Mouse (Mus musculus) cerebellum, adult 11-12 months (tissue): Measurements from ENCODE around the gene Ppp1r2.

Source experiments
- DNase-seq: peaks from one replicate; pipeline ENCODE4 v3.0.0; 2022

The Ppp1r2 gene

DNA sequence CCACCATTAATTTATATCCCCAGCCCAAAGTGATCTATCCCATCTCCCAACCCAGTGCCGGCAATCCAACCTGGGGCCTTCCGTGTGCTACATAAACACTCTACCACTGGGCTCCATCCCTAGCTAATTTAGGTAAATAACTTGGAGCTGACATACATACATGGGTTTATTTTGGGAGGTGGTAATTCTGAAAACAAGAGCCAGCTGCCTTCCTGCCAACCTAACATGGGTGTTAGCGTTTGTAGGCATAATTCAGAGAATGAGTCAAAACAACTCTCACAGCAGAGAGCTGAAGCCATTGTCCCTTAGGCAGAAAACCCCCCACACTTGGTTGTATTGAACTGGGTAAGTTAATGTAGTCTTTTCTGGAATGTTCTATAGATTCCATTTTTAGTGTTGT is 12.6 kb upstream of the Ppp1r2 start:
- no peak for DNase-seq

DNA sequence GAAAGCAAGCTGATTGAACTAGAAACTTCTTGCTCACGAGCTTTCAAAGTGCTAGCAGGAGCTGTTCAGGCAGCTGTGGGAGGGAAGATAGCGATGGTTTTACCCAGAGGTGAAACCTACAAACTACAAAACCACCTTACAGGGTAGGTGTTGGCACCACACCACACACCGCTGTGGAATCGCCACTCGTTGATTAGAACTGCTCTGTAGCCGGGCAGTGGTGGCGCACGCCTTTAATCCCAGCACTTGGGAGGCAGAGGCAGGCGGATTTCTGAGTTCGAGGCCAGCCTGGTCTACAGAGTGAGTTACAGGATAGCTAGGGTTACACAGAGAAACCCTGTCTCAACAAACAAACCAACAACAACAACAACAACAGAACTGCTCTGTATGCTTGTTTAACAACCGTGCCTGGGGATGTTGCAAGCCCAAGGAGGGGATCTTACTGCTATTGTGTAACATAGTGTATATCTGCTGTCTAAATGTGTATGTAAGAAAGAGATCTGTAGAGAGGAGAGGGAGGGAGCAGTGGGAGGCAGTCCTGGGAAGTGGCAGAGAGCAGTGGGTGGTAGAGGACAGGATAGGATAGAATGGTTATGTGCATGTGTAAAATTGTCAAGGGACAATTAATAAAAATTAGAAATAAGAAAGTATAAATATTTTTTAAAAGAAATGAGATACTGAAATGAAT is 11.9 kb upstream of the Ppp1r2 start:
- DNase-seq, result no peak

DNA sequence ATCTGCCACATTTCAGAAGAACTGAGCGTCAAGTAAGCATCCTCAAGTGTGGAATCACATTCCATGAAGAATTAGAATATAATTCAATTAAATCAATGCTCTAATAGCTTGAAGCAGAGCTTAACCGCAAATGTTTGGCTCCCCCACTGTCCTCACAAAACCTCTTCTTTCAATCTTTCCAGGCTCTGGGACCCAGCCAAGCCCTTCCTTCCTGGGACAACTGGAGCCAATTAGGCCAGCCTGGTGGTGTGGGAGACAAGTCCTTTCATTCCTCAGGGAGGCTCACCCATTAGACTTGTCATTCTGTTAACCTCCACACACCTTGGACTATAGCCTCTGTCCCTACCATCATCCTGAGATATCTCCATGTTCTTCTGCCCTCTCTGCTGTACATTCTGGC is 6.9 kb upstream of the Ppp1r2 start:
- no peak for DNase-seq

DNA sequence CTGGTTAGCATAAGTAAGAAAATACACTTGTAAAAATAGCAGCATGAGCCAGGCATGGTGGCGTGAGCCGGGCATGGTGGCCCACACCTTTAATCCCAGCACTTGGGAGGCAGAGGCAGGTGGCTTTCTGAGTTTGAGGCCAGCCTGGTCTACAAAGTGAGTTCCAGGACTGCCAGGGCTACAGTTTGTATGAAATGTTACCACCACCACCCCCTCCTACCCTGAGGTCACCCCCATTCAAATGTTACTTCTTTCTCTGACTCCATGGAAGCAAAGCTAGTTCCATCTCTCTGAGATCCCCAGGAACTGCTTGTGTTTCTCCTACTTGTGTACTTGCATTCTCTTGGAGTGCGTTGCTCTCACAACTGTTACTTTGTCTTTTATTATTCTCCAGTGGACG is 5.1 kb upstream of the Ppp1r2 start:
- no peak for DNase-seq

DNA sequence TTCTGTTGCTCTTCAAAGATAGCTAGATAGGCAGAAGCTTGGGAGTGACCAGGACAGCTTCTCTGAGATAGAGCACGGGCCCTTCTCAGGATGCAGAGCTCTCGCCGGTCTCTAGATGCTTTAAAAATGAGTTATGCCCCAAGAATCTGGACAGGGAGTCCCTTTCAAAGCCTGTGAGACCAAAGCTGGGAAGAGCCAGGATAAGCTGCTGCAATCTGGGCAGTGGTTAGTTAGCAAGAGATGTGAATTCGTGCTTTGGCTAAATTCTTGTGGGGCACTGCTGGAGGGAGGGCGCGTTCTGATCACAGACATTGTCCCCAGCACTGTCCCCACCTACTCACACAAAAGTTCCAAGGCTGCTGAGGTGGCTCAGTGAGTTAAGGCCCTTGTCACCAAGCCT is 3.5 kb upstream of the Ppp1r2 start:
- DNase-seq, result no peak

DNA sequence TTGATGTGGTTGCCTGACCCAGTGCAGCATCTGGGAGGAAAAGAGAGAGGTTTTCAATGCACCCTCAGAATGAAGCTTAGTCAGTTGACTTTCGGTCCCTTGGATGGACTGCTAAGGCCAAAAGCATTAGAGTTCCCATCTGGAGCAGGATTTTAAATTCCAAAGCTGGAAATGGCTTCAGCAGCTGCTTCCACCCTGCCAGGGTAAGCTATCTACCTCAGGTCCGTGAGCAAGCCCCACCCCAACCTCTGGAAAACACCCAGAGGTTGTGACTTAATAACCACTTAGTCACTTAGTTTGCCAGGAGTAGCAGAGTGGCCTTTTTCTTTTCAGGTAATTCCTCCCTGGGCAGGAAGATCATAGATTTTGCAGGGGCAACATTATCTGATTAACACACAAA is 3.0 kb upstream of the Ppp1r2 start:
- no peak for DNase-seq

DNA sequence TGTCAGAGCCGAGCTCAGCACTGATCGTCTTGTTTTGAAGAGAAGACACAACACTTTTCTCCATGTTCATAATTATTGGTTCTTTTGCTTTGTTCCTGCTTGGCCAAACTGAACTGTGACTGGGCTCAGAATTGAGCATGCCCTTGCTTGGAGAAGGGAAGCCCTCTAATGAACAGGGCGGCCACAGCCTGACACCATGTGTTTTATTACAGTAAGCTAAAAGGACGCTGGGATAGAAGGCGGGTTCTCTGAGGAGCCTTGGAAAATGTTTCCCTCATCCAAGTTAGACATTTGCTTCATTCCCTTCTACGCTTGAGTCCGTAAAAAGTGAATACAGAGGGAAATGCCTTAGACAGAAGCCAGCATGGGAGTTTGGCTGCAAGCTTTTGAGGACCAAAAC is 1.9 kb upstream of the Ppp1r2 start:
- DNase-seq, result no peak

DNA sequence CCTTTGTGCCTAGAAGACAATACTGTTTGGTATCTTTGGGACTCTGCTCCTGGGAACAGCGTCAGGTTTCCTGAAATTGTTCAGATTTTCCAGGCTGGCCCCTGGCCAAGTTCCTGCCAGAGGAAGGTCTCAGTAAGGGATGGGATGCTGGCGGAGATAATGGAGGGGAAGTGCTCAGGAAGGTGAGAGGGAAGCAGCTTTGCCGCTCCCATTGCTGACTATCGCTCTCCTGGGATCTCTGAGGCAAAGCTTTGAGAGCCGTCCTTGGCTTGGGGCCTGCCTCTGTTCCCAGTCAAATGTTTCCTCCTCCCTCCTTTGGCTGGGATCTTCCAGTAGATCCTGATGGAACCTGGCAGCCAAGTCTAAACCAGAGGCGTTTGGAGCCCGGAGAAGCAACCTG is 1.5 kb upstream of the Ppp1r2 start:
- DNase-seq, result peak; percentile 62

DNA sequence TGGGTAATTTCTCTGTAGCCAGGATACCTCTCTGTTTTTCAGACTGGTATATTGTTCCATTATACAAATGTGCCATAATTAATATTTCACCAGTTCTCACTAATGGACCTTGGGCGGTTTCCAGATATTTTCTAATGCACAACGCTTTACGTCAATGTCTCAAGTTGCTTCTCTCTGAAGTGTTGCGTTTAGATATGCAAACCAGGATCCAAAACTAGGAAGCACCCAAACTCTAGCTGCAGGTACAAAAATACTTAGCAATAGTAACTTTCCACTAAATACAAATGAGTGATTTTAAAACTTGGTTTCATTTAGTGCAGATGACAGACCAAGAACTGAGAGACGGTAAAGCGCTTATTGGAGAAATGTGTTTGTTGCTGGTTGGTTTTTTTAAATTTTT is 993 bp downstream of the Ppp1r2 start:
- DNase-seq, result no peak

DNA sequence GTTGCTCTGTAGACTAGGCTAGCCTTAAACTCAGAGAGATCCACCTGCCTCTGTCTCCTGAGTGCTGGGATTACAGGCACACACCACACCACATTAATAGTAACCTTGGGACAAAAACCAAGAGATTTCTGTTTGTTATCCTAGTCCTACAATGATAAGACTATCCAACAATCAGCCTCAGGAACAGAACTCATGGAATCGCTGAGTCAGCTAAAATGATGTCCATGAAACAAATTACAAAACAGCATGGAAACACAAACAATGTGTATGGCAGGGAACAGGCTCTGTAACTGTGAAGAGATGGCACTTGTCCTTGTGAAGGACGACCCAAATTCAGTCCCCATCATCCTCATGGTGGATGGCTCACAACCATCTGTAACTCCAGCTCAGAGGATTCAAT is 8.4 kb downstream of the Ppp1r2 start:
- no peak for DNase-seq

DNA sequence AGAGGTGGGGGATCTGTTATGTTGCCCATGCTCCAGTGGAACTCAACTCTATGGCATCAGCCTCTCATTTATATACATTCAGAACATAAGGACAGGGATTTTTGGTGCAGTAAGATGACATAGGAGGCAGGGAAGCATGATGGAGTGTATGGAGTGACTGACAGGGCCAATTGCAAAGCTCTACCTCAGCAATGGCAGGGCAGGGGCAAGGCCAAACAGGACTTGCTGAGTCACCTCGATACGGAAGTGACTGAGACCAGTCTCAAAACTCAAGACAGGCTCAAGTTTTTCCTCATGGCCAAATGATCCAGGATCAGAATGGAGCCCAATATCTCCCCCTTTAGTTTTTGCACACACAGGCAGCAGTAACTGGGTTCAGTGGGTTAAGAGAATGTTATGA is 18.9 kb downstream of the Ppp1r2 start:
- DNase-seq, result no peak

DNA sequence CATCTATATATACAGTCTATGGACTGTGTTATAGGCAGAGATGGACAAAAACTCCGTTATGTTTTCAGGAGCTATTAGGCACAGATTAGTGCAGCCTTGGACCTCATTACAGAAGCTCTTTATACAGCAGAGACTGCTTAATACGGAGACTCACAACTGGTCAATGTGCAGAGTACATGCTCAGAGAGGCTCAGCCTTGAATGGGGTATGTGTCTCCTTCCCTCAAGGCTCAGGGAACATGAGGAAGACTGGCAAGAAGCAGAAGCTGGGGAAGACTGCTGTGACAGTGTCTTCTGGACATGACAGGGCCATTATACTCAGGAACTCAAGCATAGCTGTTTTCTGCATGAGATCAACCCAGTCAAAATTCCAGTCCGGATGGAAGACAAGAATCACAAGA is 19.4 kb downstream of the Ppp1r2 start:
- no peak for DNase-seq

DNA sequence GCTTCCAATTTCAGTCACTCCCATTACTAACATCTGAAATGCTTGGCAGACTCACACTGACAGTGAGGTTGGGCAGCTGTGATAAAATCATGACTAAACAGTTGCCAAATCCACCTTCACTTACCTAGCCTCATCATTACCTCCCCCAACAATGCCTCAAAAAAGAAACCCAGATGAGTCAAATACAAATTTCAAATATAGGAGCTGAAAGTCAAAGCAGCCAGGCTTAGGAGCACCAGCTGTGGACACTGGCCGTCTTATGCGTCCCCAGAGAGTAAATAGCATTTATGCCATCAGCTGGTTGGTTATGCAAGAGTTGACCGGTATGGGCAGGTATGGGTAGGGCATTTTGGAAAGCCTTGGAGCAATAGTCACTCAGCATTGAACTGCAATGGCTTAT is 25.7 kb downstream of the Ppp1r2 start:
- DNase-seq, result no peak

DNA sequence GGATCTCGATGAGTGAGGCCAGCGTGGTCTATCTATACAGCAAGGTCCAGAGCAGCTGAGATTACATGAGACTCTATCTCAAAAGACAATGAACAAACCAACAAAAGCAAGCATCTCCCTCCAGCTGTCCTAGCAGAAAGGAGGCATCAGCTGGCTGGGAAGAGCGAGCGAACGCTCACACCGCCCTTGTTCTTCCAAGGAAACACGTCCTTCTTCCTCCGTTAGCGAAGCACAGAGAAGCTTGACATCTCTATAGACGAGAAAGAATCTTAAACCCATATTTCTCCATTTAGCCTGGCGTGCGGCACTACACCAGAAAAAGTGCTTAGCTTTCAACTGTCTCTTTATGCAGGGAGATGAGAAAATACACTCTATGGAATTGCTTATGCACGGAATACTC is 26.4 kb downstream of the Ppp1r2 start:
- DNase-seq, result no peak

DNA sequence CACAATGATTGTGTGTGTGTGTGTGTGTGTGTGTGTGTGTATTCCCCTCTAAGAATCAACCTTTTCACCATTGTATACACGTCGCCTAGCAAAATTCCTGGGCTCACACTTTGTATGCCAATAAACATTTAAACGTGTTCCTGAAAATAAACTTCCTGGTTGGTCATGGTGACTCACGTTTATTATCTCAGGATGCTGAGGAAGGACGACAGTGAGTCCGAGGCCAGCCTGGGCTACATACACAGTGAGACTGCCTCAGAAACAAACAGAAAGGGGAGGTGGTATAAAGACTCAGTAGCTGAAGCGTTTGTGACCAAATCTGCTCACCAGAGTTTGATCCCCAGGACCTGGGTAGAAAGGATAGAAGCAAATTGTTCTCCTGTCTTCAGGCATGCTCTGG is 27.6 kb downstream of the Ppp1r2 start:
- no peak for DNase-seq

DNA sequence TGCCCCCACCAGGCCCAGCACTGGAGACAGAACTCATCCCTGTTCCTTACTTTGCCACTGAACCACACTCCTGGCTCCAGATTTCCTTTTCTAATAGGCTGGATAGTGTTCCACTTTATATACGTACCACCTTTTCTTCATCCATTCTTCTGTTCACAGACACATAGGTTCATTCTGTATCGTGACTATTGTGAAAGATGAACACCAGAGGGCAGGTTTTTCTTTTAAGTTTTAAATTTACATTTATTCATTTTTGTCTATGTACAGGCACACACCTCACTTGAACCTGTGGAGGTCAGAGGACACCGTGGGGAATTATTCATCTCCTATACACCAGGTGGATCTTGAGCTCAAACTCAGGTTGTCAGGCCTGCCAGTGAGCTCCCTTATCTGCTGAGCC is 31.0 kb downstream of the Ppp1r2 start:
- DNase-seq, result no peak

DNA sequence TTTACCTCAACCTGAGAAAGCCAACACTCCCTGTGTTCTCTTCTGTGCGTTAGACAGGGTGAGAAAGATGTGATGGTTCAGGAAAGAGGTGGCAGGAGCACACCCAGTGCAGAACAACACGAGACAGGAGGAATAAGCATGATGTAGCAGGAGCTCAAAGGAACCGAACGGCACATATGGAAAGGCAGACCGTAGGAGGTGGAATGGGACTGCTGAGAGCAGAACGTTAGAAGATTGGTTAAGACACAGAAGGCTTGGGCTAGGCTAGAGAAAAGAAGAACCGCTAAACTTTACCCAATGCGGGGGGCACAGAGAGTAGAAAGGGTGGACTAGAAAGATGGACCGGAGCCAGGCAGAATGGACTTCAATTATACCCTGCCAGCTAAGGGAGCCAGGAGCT is 33.6 kb downstream of the Ppp1r2 start:
- DNase-seq, result no peak

DNA sequence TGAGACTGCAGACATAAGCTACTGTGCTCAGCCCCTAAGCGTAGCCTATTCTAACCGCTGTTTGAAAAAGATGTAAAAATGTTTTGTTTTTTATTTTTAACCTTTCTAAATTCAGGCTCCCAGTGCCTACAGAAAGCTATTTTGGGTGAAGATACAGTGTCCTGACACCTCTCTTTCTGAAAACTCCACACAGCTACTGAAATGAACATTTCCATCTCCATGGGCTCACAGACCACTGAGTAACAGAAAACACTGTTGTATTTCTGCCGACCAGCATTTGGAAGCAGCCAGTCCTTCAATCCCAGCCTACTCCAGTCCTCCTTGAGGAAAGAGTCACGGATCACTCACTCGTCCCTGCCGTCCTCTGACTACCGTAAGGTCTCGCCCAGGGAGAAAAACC is 34.5 kb downstream of the Ppp1r2 start:
- no peak for DNase-seq

DNA sequence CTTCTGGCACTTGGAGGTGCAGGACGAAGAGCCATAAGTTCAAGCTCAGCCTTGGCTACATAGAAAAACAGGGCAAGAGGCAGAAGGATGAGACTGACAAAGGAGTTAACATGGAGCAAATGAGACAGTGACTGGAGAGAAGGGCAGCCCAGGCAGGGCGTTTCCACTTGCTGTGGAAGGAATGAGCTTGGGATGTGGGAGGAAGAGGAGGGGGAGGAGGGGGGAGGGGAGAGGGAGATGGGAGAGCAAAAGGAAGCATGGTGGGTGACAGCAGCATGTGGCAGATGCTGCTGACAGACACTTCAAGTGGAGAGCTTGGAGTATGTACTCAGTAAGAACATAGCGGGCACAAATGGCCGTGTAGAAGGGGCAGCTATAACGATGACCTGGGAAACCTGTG is 36.8 kb downstream of the Ppp1r2 start:
- no peak for DNase-seq

DNA sequence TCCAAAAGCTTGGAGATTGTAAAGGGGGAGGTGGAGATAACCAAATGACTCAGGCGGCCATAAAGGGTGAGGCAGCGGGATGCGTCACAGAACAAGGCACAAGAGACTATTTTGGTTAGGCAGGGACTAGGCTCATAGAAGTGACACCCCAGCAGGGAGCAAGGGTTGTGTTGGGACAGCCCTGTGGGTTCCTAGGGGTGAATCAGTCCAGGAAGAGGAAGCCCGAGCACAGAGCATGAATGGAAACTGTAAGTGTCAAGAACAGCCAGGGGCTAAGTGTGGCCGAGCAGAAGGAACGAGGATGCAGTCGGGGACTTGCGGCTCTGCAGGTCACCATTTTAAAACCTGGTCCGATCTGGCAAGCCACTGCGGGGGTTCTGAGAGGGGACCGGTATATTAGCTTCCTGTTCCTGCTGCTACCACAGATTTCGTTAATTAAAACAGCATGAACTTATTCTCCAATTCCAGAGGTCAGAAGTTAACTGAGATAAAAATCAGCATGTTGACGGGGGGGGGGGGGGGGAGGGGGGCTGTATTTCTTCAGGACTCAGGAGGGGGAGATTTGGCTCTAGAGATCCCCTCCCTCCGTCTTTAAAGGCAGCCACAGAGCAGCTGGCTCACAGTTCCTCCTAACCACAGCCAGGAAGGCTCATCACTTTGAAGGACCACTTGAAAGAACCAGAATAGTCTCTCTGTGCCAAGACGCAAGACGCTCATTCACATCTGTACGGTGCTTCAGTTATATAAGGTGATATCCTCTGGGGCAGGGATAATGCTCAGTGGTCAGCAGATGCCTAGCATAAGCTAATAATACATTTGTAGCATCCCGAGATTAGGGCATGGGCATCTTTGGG is 39.4 kb downstream of the Ppp1r2 start:
- DNase-seq, result no peak

DNA sequence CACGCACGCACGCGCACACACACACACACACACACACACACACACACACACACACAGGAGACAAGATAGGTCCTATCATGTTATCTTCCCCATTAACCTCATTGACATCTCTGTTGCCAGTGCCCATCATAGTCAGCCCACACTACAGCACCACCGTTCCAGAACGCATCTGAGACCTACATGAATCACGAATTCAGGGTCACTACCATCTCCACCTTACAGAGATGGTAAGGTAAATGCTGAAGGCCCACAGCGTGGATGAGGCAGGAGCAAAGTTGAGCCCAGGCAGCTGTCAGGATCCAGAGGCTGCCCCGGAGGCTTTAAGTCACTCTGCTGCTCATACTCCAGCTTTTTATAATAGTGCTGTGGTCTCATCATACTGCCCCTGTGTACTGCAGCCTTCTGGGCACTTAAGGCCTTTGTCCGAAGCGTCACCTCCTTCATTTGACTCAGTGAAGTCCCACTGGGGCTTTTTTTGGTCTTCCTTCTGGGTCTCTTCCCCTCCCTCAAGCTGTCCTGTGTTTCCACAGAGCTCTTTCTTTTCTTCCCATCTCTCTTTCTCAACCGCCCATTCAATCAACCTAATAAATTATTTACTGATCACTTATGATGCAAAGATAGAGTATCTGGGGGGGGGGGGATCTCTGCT is 40.1 kb downstream of the Ppp1r2 start:
- DNase-seq, result no peak

DNA sequence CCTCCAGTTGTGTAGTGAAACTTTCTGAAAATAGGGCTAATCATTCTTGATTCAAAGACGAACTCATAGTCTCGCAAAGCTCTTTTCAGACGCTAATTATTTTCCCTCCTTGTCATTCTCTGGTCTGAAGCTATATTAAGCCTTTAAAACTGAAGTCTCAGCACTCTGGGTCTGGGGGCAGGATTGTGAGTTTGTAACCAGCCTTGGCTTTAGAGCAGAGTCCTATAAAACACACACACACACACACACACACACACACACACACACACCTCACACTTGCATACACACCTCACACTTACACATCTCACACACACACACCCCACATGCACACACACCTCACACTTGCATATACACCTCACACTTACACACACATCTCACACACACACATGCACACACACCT is 40.7 kb downstream of the Ppp1r2 start:
- DNase-seq, result no peak

DNA sequence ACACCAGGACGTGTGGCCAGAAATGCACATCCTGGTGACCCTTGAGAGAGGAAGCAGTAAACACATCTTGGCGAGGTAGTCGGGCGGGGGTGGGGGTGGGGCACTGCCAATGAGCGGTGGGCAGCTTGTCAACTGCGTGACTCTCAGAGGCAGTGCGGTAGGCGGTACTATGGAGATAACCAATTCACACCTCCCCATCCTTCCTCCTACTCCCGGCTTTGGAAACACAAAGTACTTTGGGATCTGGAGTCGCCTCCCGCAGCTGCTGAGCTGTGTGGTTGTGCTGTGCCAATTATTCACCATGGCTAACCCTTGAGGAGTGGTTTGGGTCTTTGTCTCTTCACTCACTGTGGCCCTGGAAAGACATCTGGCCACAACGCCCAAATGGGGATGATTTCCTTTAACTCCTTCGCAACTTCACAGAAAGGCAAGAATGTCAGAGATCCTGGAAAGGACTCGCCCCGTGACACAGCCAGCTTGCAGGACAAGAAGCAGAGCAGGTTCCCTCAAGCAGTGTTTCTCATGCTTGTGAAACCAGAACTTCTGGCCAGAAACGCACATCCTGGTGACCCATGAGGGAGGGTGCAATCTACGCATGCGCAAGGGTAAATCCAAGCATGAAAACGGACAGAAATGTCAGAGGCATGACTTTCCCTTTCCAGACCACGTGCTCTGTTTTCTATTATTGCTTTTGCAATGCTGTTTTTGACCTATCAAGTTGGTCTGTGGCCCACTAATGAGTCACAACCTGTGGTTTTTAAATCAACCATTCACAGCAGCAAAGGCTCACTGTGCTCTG is 41.3 kb downstream of the Ppp1r2 start:
- DNase-seq, result no peak

DNA sequence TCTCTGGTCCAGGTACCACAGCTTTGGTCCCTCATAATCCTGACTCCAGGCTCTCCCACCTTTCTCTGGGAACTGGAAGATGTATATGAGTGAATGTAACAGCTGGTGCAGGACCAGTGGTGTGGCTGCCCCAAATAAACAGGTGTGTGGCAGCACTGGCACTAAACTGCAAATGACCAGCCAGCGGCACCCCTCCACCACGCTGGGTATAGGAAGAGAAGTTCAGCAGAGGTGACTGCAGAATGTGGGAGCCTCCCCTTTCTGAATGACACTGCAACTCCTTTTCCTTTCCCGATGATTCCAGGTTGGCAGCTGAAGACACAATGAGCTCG is 41.9 kb downstream of the Ppp1r2 start:
- DNase-seq, result no peak
